Mouse (Mus musculus): Measurements from ENCODE around the gene Eefsec.

The Eefsec gene

DNA sequence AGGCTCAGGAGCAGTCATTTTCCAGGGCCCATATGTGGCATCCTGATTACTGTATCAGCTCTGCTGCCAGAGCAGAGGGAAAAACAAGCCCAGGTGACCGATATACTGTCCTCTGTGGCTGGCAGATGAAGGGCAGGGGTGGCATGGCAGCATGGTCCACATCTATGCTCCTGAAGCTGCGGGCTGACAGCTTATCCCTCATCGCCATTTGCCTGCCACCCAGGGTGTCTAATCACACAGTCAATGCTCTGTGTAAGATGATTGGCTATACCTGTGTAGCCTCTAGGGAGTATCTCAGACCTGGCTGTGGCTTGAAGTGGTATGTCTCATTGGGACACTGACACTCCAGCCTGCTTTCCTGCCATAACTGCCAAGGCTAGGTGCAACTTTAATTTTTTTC lies 180.3 kb downstream of the Eefsec start:
- DNase-seq (ENCODE audit: low spot score) = no peak

DNA sequence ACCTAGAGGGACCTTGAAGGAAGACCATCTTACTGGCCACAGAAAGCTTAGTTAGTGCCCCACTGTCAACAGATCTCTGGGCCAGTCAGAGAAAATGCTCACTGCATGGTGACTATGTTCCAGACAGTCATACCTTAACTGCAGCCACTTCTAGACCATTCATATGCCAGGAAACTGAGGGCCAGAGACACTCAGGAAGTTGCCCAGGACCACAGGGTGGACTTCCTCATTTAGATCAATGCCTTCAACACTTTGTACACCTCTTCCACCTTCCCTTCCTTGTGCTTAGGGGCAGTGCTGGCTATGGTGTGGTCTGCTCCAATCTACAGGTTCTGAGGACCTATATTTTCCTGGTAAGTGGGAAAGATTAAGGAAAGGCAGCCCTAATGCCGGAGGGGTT lies 181.0 kb downstream of the Eefsec start:
- no peak for DNase-seq (ENCODE audit: low spot score)

DNA sequence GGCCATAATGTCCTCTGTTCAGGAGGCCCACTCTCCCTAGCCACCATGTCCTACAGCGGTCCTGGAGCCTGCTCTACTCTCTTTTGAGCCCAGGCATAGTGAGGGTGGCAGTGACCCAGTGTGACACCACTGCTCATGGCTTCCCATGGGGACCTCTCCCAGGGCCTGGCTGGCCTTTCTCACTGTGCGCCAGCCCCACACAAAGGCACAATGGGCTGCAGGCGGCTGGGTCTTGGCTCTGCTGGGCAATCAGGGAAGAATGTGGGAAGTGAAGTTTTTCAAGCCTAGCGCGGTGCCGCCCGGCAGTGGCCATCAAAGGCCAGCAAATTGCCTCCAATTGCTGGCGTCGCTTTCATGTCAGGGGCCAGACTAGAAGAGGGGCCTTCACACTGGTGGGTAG lies 184.2 kb downstream of the Eefsec start:
- DNase-seq (ENCODE audit: low spot score) = no peak

DNA sequence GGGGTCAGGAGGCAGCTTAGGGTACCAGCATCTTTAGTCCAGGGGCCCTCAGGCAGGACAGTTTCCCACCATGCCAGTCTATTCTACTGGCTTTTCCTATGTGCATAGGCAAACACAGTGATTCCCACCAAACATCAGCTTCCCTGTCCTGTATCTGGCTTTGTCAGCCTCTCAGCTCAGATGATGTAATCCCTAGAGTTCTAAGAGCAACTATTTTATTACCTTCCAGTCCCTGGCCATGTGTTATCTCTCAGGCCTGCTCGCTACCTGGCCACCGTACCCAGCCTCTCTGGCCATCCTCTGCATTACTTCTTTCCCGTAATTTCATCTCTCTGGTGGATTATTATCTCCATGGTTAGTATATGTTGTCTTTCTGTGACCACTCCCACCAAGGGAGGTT lies 185.7 kb downstream of the Eefsec start:
- no peak for DNase-seq (ENCODE audit: low spot score)

DNA sequence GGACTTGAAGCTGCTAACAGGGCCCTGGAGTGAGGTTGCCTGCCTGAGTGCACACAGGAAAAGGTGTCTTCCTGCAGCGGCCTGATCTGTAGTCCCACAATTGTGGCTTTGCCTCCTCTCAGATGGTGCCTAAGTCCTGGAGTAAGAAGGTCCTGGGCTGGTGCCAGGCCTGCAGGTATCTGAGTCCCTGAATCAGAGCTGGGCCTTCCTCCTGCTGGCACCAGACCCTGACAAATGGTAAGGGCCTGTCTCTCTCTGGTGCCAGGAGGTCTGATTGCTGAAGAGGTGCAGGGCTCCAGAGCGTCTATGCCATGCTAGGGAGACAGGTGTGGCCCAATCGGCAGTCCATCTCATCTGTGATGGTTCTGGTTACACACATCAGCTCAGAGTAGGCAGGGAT lies 186.7 kb downstream of the Eefsec start:
- no peak for DNase-seq (ENCODE audit: low spot score)

DNA sequence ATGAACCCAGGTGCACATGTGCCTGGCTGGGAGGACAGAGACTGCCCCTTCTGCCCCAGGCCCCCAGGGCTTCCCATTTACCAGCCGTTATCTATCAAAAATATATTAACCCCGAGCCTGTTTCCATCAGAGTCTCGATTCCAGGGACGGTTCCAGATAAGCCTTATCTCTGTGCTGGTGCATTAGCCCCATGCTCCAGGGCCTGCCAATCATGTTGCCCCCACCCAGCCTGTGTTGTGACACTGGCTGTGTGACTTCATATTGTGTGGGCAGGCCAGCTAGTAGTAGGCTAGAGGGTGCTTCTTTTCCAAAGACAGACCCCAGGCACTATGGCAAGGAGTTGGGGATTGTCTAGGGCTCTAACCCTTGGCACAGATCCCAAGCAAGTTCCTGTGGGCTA lies 190.9 kb downstream of the Eefsec start:
- no peak for DNase-seq (ENCODE audit: low spot score)

DNA sequence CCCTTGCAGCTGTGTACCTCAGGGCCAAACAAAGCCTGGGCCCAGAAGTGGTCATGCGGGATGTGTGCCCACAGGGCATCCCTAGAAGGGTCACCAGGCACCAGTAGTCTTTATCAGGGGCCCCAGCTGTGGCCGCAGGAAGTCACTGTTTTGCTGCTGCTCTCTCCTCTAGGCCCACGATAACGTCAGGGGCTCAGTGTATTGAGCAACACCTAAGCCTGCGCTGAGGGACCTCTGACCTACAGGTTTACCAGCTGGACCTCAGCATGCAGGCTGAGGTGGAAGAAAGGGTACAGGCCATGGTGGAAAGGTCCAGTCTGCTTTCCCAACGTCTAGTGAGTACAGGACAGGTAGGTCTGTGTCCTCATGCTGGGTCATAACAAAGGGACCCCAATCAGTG lies 192.3 kb downstream of the Eefsec start:
- no peak for DNase-seq (ENCODE audit: low spot score)

DNA sequence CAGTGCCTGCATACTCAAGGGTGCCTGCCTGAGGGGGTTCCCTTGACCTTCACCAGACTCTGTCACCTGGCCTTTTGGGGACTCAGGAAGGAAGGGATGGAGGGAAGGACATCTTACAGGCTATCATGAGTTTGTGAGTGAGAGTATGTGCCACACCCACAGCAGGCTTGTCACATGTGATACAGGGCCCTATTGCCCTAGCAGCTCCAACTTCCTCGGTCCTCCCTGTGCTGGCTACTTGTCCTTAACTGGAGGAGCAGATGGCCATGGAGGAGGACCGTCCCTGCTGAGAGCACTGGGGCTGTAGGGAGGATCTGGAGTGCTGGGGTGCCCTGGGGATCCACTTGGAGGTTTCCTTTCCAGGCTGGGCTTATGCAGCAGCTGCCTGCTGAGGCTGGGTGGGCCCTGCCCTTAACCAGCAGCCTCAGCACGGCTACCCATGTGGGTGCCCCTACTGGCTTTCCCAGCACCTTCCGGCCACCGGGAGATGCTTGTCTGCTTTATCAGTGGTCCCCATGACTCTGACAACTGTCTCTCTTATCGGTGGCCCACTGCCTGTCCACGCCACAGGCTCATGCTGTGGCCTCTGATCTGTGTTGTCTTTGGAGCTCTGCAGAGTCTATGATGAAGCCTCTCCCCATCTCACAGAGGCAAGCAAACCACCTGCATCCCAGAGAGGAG lies 194.4 kb downstream of the Eefsec start:
- no peak for DNase-seq (ENCODE audit: low spot score)

DNA sequence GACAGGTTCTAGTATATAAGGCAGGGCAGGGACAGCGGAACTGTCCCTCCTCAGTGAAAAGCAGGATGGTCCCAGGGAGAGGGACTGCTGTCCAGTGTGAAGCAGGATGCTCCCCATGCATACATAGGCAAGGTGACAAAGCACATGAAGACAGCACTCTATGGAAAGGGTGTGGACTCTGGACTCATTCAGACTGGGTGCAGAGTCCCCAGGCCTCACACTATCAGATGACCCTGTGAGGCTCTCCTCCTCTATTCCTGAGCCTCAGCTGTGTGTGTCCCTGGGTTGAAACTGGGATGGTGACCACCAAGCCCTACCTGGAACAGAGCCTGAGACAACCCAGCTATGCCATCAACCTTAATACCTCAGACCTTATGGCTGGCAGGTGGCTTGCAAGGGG lies 194.9 kb downstream of the Eefsec start:
- no peak for DNase-seq (ENCODE audit: low spot score)

DNA sequence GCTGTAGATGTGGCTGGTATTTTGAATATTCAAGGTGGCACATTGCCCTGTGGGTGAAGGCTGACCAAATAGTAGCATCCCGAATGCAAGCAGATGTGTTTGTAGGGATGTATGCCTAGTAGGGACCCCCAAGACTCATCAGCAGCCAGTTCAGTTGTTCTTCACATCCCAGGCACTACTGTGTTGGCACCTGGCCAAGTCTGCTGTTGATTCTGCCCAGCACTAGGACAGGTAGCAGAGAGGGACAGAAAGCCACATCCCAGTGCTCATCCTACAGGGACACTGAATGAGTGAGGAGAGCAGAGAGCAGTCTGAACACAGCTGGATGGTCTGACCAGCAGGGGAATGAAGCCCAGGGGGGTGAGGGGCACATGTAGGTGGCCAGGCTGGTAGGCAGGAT lies 197.1 kb downstream of the Eefsec start:
- DNase-seq (ENCODE audit: low spot score) = no peak

DNA sequence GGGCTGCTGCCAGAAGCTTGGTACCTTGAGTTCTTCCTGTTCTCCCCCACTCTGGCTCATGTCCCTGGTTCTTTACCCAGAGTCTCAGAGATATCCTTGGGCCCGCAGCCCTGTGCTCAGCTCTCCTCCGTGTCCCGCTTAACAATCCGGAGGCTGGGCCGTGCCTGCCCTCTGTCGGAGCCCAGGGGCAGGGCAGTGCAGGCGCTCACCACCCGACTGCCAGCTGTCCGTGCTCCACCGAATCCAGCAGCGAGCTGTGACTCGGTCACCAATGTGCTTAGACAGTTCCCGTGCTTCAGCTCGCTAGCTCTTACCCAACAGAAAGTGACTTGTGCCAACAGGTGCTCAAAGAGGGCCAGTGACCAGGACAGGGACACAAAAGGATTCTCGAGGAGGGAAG lies 203.7 kb downstream of the Eefsec start:
- peak; percentile 43 for DNase-seq (ENCODE audit: low spot score)

DNA sequence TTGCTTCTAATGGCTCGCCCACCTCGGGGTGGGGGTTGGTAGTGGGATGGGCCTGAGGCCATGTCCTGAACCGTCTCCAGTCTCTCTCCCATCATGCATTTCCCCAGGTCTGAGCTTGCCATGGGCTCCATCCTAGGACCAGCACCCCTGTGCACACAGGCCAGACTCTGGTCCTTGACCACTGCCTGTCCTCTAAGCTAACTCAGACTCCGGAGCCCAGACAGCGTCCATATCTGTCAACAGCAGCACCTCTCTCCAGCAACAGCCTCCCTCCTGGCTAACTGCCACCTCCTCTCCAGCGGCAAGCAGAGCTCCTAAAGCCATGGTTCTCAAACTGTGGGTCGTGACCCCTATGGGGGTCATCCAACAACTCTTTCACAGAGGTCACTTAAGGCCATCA lies 209.8 kb downstream of the Eefsec start:
- peak; percentile 22 for DNase-seq (ENCODE audit: low spot score)

DNA sequence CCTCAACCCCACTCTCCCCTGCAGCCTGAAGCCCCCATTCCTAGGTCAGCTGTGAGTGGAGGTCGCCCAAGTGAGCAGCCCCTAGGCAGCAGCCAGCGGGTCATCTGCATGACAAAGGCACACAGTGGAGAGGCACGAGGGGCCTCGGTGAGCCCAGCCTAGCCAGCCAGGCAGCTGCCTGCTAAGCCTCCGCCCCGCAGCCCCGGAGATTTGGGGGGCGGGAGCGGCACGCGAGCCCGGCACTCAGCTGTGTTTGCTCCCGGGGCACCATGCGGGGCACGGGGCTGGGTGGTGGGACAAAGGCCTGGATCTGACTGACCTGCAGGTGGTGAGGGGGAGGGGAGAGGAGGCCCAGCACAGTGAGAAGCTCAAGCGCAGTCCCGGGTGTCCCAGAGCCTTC lies 210.4 kb downstream of the Eefsec start:
- DNase-seq (ENCODE audit: low spot score) = no peak

DNA sequence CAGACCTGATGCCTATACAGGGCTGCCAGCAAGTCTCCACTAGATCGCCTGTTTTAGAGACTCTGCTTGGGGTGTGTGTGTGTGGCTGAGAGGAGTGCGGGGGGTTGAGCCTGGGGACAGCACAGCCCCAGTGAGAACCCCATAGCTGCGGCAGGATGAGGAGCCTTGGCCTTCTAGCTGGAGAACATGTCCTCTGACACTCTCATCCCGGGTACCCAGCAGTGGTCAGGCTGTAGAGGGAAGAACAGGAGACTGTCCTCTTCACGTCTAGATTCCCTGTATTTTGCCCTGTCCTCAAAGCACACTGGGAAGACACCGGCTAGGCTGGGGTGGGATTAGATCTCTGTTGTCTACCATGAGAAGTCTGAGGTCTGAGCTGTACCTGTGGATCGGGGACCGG lies 210.9 kb downstream of the Eefsec start:
- no peak for DNase-seq (ENCODE audit: low spot score)

DNA sequence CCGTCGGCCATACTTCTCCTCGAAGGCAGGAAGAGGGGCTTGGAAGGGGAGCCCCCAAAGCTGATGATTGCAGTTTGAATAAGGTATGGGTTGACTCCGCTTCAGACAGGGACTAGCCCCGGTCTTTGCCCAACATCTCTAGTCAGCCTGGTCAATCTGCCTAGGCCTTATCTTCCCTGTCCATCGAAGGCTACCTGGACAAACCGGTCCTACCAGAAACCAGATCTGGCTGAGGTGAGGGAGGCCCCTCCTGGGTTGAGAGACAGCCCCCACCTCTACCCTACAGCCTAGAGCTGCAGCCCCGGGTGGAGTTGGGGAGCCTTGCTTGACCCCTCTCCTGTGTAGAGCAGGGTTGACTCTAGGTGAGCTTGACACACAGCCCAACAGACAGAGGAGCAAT lies 212.3 kb downstream of the Eefsec start:
- no peak for DNase-seq (ENCODE audit: low spot score)

DNA sequence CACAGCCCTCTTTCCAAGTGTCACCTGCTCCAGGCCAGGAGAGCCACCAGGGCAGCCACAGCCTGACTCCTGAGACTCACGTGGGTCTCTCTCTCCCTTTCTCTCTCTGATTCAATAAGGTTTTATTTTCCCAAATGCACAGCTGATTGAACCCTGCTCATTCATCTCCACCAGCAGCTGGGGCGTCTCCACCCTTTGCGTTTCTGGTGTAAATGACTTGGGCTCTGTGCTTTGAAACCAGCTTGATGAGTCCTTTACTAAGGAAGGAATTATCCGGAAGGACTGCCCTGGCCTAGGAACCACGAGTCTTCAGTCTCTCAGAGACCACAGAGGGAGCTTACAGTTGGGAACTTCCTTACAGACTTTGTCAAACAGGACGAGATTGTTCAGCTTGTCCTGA lies 214.1 kb downstream of the Eefsec start:
- no peak for DNase-seq (ENCODE audit: low spot score)

DNA sequence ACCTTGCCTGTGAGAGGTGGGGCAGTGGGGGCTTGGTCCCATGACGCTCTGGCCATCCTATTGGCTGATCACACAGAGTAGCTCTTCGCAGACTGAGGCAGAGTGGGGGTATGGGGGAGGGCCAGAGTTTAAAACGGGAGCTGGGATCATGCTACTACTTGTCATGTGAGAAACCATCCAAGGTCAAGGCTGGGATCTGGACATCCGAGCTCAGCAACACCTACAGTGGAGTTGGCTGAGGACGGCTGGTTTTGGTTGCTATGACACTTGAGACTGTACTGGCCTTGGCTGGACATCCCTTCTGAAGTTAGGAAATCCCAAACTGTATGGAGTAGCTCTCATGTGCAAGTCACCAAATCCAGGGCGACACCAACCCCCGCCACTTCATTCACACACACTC lies 214.5 kb downstream of the Eefsec start:
- DNase-seq (ENCODE audit: low spot score) = no peak

DNA sequence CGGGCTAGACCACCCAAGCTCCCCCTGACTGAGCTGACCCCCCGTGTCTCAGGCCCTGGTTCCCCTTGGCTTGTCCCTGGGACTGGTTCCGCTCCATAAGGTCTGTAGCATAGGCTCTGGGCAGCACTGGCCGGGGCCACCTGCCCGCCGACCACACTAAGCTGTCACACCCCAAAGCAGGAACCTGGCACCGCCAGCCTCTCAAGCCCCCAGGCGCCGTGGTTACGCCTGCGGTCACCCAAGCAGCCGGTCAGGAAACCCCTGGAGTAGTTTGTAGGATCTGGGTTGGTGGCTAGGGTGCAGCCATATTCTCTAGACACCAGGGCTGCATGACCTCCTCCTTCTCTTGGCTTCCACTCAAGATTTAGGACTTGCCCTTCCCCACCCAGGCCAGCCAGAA lies 217.1 kb downstream of the Eefsec start:
- DNase-seq (ENCODE audit: low spot score) = no peak

DNA sequence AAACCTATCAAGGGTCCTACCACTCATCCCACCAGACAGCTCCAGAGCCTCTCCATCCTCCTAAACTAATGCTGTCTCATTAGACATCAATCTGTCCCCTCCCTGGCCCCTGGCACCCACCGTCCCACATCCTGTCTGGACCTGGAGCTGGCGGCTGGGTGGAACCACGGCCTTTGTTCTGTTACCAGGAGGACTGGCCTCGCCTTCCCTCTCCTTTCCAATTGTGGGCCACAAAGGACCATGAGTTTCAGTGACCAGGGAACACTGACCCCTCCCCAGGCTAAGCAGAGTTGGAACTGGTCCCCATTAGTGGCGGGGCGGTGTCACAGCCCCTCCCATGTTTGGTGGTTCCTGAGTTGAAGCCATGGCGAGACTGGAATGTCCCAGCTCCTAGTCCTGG lies 218.8 kb downstream of the Eefsec start:
- DNase-seq (ENCODE audit: low spot score) = no peak

DNA sequence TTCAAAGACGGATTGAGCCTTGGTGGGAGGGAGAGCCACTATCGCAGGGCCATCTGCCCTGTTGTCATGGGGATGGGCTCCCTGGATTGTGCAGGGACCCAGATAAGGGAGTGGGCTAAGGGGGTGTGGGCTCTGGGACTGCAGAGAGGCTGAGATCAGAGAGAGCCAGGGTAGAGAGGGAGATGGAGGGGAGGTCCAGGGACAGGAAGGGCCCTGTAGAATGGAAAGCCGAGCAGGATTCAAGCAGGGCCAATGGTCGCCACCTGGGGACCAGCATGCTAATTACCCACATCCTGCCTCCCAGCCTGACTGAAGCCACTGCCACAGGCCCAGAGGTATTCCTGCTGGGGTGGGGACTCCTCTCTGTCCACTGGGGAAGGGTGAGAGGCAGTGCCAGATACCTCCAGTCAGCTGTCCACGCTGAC lies 219.8 kb downstream of the Eefsec start:
- DNase-seq (ENCODE audit: low spot score) = no peak

DNA sequence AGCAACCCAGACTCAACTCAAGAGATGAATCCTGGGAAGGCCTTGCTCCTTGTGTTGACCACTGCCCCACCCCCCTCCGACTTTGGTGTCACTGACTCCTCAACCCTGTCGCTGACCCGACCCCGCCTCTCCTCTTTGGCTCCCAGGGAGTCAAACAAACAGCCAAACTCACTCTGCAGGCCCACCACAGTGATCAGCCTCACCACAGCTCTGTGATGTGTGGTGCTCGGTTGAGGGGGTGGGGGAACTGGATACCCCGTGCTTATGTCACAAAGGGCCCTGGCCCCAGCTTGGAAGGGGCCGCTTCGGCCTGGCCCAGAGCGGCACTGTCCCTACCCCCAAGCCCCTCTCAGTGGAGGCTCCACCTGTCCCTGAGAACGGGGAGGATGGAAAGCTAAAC lies 224.4 kb downstream of the Eefsec start, which contains the start of gene Dnajb8:
Gene Dnajb8, plus strand, starts transcription at position 301 of the 400 bp plus-strand sequence.
- DNase-seq (ENCODE audit: low spot score) = no peak

DNA sequence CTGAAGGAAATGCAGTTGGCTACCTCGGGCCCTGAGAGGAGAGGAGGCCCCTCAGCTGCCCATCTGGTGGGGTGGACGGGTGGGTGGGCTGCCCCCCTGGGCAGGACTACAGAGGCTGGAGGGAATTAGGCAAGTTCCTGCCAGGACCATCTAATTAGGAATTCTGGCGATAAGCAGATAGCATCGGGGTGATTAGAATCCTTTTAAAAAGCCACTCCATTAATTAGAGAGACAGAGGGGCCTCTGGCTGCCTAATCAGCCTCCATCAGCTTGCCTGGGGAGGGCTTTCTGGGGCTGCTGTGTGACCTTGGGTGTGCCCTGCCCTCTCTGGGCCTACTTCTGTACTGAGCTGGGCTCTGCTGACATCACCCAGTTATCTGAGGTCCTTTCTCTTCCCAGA lies 227.2 kb downstream of the Eefsec start:
- DNase-seq (ENCODE audit: low spot score) = no peak

DNA sequence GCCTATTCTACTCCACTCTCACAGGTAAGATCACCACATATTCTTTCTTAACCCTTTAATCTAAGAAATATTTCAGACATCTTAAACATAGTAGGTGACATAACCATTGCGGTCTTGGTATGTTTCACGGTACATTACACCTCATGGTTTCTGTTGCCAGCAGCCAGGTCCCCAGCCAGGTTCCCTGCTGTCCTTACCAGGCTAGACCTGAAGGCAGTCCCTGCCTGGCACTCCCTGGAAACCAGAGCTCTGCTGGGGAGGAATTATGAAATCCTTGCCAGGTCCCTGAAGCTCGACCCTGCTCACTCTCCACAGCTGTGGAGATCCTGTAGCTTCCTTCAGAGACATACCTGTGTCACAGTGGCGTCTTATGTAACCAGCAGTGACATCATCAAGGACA lies 230.1 kb downstream of the Eefsec start:
- DNase-seq (ENCODE audit: low spot score) = no peak

DNA sequence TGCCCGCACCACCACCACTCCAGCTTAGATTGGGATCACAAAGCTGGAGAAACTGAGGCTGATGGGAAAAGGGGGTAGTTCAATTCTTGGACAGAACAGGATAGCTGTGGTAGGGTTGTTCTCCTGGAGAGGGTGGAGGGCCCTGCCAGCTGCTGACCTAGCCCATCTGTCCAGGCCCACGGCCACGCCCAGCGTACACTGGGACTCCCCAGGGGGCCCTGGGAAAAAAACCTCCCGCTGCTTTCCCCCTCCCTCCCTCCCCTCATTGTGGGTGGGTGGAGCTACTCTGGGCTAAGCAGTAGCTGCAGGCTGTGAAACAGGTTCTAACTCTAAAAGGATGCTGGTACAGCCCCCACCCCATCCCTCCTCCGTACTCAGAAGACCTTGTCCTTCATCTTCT lies 230.5 kb downstream of the Eefsec start:
- DNase-seq (ENCODE audit: low spot score) = no peak

DNA sequence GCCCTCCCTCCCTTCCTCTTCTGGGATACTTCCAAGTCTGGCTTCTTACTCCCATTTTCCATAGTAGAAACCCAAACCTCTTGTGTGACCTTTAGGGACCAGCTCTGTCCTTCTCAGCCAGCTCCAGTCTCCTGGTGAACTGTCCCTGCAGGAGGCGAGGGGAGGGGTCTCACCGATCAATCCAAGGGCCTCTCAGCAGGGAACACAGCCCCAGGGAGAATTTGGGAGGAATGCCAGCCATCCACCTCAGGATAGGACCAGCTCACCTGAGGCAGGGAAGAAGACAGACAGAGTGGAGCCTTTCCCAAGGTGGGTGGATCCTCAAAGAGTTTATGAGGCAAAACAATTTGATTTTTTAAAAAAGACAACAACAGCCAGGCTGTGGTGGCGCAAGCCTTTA lies 236.2 kb downstream of the Eefsec start:
- no peak for DNase-seq (ENCODE audit: low spot score)

Data from testis, postnatal 14 days (tissue).